Mouse (Mus musculus): ENCODE measurements around the gene Rbm12.

The Rbm12 gene

DNA sequence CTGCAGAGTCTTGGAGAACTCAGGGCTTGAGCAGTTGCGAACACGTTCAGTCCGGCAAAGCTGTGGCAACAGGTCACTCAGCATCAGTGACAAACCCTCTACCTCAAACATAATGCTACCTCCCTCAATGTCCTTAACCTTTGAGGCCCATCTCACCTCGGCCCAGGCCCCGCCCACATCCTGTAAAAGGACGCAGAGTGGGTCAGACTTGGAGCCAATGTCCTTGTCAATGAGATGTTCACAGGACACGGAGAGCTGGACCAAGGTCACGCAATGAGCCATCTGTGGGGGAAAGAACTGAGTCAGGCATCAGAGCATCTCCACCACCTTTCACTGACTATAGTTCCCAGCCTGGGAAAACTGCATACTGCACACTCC is 32.6 kb downstream of the Rbm12 start:
- no peak for DNase-seq

DNA sequence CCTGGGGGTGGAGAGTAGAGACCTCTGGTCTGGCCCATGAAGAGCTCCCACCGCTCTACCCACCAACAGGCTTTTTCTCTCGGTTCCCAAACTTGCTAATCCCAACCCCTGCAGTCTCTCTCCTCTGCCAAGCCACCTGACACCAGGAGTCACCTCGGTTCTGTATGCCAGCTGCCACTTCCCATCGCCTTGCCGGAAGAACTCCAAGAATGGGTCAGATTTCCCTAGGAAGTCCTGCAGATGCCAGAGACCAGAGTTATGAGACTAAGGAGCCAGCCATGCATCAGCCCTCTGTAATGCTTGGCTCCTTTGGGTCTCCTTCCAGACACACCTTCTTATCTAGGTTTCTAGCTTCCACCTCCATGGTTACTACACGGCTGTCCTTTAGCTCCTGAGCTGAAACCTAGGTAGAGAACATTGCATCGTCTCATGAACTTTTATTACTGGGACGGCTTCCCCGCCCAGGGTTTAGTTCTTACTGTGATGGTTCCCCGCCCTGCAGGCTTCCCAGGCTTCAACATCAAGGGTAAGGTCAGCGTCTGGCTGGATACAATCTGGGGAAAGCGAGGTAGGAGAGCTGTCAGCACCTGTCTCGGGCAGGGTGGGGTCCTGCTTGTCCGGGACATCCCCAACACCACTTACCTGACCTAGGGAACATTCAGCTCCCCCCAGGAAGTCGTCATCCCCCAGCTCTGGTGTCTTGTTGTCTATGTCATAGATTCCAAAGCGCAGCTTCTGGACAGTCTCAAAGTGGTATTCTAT is 33.2 kb downstream of the Rbm12 start:
- no peak for DNase-seq

DNA sequence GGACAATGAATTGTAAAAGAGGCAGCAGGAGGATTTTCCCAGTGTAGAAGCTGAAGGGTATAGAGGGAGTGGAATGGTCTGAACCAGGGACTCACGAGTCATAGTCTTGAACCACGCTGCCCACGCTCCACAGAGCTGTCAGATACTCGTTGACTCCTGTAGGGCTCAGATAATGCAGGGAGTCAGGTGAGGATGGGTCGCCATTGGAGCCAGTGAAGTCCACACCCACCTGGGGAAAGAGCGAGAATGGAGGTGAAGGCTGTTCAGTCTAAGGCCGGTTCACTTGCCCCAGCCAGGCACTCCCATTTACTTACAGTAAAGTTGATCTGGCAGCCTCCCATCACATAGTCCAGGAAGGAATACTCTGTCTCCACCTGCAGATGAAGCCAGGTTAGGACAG is 34.3 kb downstream of the Rbm12 start:
- DNase-seq, result no peak

DNA sequence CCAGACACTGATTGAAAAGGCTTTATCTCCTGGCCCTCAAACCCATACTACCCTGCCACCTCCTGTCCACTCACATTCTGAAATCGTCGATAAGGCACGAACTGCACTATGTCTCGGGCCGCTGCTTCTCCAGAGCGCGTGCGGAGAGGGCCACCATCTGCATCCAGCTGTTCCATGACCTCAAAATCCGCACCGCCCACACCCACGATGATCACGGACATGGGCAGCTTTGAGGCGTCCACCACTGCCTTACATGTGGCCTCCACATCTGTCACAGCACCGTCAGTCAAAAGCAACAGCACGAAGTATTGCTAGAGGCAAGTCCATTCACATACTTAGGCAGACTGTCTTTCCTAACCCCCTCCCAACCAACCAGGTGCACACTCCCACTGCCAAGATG is 38.1 kb downstream of the Rbm12 start:
- no peak for DNase-seq

DNA sequence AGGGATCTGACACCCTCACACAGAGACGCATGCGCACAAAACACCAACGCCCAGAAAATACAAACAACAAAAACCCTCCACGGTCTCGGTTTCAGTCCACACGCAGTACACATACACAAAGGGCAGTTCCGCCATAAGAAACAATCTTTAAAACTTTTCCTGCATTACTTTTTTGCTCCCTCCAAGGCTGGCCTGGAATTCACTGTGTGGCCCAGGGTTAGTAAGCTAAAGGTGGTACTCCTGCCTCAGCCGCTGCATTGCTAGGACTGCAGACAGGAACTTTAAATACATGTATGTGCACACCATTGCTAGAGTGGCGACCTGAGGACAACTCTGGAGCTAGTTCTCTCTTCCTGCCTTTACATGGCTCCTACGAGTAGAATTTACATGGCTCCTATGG is 40.5 kb downstream of the Rbm12 start:
- no peak for DNase-seq

DNA sequence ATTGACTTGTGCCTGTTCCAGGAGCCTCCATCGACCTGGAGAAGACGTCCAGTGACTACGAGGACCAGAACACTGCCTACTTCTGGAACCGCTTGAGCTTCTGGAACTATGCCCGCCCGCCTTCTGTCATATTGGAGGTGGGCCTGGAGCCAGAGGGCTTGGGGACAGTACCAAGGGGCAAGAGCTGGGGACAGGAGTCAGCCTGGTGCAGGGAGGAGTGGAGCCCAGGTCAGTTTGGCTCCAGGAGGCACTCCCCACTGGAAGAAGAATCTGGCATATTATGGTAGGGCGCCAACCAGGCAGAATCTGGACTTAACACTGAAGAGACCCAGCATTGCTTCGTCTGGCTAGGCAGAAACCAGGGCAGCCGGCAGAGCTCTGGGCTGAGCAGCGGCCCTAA is 43.9 kb downstream of the Rbm12 start:
- DNase-seq, result peak; percentile 81

DNA sequence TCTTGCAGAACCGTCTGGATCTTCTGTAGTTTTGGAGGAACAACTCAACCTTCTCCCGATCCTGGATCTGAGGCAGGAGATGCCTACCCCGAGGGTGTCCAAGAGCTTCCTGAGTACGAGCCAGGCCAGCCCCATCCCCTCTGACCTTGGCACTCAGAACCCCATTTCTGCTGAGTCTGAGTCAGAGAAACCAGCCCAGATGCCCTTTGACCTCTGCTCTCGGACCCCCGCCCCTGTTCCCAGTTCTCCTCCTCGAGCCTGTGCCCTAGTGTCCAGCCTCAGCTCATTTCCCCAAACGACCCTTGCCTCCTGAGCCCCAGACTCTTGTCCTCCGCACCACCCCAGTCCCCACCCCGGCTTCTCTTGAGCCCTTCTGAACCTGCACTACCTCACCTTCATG is 45.7 kb downstream of the Rbm12 start:
- peak; percentile 43 for DNase-seq

DNA sequence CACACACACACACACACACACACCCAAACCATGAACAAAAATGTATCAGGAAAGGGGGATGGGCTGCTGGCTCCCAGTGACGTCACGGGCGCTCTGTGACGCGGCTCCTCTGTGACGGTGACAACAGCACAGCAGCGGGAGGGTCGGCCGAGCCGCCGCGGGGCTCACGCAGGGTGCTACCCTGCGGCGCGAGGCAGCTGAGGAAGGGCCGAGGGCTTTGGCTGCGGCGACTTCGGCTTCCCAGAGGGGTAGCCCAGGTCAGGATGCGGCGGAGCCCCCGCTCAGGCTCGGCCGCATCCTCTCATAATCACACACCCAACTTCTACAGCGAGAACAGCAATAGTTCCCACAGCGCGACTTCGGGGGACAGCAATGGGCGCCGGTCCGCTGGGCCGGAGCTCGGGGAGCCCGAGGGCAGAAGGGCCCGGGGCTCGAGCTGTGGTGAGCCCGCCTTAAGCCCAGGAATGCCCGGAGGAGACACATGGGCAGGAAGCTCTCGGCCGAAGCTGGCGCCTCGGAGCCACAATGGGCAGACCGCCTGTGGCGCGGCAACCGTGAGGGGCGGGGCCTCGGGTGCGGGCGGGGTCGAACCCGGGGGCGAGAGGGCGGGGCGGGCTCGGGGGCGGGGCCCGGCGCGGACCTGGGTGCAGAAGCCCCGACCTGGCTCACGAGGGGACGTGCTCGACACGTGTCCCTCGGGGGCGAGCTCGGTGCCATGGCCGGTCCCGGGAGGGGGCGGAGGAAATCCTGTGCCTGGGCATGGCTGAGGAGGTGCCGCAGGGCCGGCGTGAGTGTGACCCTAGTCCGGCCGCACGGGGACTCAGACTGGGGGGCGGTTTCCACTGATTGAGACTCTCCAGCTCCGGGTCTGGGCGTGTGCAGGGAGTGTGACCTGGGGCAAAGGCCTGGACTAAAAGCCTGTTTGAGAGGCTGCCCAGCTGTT is 46.4 kb downstream of the Rbm12 start, which contains the start of gene Spag4:
Gene Spag4 (plus strand): TSS at position 77 of the 943 bp plus-strand sequence.
- peak; percentile 60 for DNase-seq

DNA sequence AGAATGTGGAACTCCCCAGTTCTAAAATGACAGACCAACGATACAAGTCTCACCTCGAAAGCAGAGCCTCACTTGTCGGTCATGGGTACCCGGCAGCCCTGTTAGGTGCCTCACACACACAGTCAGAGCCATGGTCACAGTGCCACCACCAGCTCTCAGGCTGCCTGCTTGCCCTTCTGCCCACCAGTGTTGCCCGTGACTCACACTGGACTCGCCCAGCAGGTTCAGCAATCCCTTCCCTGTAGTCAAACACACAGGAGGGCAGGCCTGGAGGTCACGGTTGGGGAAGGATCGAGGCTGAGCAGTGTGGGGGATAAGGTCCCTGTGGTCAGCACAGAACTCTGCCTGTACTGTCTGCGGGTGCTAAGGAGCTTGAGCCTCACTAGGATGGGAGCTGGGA is 59.0 kb downstream of the Rbm12 start, which contains the start of gene Fer1l4:
Gene Fer1l4 (minus strand): TSS at position 132 of the 400 bp plus-strand sequence.
- DNase-seq, result no peak

DNA sequence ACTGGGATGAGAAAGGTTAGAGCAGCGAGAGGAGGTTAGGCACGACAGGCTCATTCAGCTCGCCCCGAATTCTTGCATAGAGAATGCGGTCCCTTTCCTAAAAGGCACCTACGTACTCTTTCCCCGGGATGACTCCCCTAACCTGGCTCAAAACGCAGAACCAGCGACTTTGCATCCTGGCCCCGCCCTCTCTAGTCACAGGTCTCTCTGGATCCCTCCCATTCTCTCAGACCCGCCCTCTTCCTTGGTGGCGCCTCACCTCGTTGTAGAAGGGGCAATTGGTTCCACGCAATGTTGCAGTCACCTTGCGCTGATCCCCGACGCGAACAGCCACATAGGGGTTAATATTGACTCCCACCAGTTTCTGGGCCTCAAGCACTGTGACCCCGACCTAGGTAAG is 63.8 kb downstream of the Rbm12 start:
- DNase-seq, result no peak

DNA sequence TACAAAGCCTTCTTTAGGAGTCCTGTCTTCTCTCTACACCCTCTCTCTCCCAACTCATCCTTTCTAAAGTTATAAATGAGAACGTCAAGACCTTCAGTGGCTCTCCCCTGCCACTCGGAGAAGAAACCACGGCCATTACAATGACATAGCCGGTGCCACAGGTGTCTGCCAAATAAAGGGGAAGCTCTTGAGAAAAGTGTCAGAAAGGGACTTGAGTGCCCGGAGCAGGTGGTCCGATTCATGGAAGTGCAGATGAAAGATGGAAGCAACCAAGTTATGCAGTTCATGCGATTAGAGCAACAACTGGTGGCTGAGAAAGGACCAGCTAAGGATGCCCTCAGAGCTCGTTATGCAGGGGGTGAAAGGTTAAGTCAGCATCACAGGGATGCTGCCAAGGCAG is 68.9 kb downstream of the Rbm12 start:
- DNase-seq, result no peak

Data from cerebellum, adult 11-12 months (tissue).